Mouse (Mus musculus) heart, adult 2 months (tissue): ENCODE data around the gene Add3. TPM values are rescaled to one million over a fixed set of nuclear protein-coding genes. Genes with fewer than 3 reads are reported as not detected.

Source experiments
- DNase-seq, 2 experiments: peaks; one replicate each; pipeline ENCODE4 v3.0.0; 2021
- H3K27ac ChIP-seq: fragments of 200-600 bp; 2 replicates; pipeline ENCODE4 v1.8.1; 2022
- H3K27me3 ChIP-seq: fragments of 200-500 bp; 2 replicates; pipeline ENCODE4 v1.6.1; 2012; ENCODE audit warnings: mild to moderate bottlenecking, low read length, inconsistent platforms, mixed read lengths; ENCODE audit not compliant: control insufficient read depth, insufficient read depth
- H3K36me3 ChIP-seq: fragments of 200-500 bp; 2 replicates; pipeline ENCODE4 v1.6.1; 2012; ENCODE audit warnings: low read length, inconsistent platforms; ENCODE audit not compliant: control insufficient read depth, insufficient read depth
- H3K4me1 ChIP-seq: fragments of 200-500 bp; 2 replicates; pipeline ENCODE4 v1.6.1; 2011; ENCODE audit warnings: low read length; ENCODE audit not compliant: control insufficient read depth, insufficient read depth
- H3K4me3 ChIP-seq: fragments of 200-600 bp; 2 replicates; pipeline ENCODE4 v1.8.1; 2022
- H3K79me2 ChIP-seq: fragments of 200-500 bp; replicated peaks from 2 replicates; pipeline ENCODE4 v1.6.1; 2012; ENCODE audit warnings: mild to moderate bottlenecking, inconsistent platforms, low read length, moderate library complexity, mixed read lengths; ENCODE audit not compliant: control insufficient read depth, insufficient read depth
- H3K9ac ChIP-seq: fragments of 200-500 bp; 2 replicates; pipeline ENCODE4 v1.6.1; 2012; ENCODE audit warnings: low read depth, mild to moderate bottlenecking, control low read depth, inconsistent platforms, low read length, mixed read lengths
- CTCF ChIP-seq: fragments of 200-600 bp; IDR thresholded peaks from 2 replicates; pipeline ENCODE4 v1.8.1; 2022; ENCODE audit warnings: antibody characterized with exemption, mild to moderate bottlenecking, moderate library complexity
- EP300 ChIP-seq: fragments of 200-500 bp; IDR thresholded peaks from 2 replicates; pipeline ENCODE4 v1.6.1; 2011; ENCODE audit warnings: low read depth, low read length, control low read depth; ENCODE audit not compliant: insufficient read depth
- POLR2A ChIP-seq: fragments of 200-500 bp; IDR thresholded peaks from 2 replicates; pipeline ENCODE4 v1.6.1; 2011; ENCODE audit warnings: mild to moderate bottlenecking, low read depth, low read length, control low read depth; ENCODE audit not compliant: insufficient read depth
- WGBS: fragments of 180-500 bp; shearing (Covaris S2); methylation state at CpG from one replicate; pipeline ENCODE4 v1.1.7; 2018; 5-methylcytosine and 5-hydroxymethylcytosine counted together
- intact Hi-C: fragments of 180-260 bp; cut with DNase I; formaldehyde crosslinking; loops from one replicate; pipeline ENCODE4 v1.15.1; 2025
- polyA plus RNA-seq: library from polyadenylated mRNA; depleted of rRNA; stranded (reverse); fragments of >200 nt; gene quantifications from 2 replicates; pipeline ENCODE4 v1.2.3, GENCODE M21; 2012; rRNA removed
- total RNA-seq, 2 experiments: library from RNA; stranded (reverse); gene quantifications; 2 replicates each; pipeline ENCODE4 v1.2.3; 2021

Gene Add3
- total and polyA plus RNA-seq, 3 experiments = 25.2 to 50.5 (median 38.9) TPM

DNA sequence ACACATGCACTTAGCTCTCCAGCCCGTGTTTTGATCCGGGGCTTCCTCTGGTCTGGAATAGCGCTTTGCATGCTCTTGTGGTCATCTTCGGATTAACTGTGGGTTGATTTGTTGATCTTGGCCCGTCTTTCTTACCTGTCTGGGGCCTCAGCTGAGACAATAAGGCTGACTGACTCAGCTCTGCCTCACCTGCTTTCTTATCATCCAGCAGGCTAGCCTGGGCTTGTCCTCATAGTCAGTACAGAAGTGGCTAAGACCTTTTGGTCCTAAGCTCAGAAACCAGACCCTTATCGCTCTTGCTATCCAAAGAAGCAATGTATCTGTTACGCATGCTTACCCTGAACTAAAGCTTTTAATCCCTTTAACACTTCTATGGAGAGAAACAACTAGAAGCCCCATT, 143.5 kb downstream of the Add3 start:
- Histone ChIP-seq H3K4me1 (peaks cover 6% of the 10 kb centered on the region), H3K79me2 (no peaks in the 10 kb centered on the region), H3K9ac (no peak overlapping the region), H3K27ac (no peak overlapping the region; the same call in 1 of the 2 replicates), H3K27me3 (no peaks in the 10 kb centered on the region), H3K36me3 (no peaks in the 10 kb centered on the region), H3K4me3 (no peak overlapping the region)
- 84% methylated on average over 7 of the region's 7 CpGs for WGBS
- intact Hi-C loops = loop anchor here (2.0 kb wide), 1 partner anchor 27 kb away; the partner anchor contains the start of gene Mxi1
- no peak for TF ChIP-seq CTCF
- TF ChIP-seq EP300 = no peak
- no peak for TF ChIP-seq POLR2A
- no peak for DNase-seq

DNA sequence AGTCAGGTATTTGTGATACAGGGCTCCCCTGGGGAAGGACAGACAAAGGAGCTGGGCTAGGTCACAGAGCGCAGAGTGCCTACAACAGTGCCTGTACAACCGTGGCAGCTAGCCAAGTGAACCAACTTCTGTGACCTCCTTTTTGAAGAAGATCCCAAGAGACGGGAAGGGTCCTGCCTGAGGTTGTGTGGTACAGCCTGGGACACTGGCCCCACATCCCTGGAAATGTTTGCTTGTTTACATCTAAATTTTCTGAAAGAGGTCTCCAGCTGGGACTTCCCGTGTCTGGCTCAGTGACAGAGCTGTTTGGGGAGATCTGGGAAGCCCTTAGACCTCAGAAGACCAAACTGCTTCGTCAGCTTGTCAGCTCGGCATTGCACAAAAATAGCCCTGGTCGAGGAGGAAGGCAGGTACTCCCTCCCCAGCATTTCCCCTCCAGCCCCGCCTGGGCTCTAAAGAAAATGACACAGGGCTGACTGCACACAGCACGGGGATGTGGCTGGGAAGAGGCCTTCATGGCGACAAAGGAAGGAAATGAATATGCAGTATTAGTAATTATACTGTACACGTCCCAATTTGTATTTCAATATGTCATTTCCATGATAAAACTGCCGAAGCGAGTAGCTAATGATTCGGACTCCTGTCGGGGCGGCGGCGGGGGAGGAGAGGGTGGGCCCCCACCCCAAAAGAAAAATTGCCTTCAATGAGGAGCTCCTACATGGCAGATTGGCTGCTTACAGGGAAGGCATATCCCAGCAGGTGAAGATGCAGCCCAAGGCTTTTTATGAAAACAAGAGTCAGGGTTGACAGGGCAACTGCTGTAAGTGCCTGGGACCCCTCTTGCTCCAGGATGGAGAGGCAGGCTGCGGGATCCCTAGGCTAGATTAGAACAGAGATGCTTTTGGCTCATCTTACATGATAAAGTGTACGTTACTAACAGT, 144.3 kb downstream of the Add3 start:
- Histone ChIP-seq H3K27me3 (no peaks in the 10 kb centered on the region), H3K4me3 (peak overlapping the region; percentile 9), H3K4me1 (peaks cover 4% of the 10 kb centered on the region), H3K9ac (no peak overlapping the region), H3K27ac (peak overlapping the region; percentile 63; the same call in 1 of the 2 replicates), H3K36me3 (no peaks in the 10 kb centered on the region), H3K79me2 (no peaks in the 10 kb centered on the region)
- 23% methylated on average over 20 of the region's 20 CpGs for WGBS
- TF ChIP-seq CTCF (no peak), EP300 (0 out of 2 replicates have a peak, but pooled peaks have one; percentile 42), POLR2A (no peak)
- intact Hi-C loops = loop anchor here (2.0 kb wide), 1 partner anchor 26 kb away; the partner anchor contains the start of gene Mxi1
- DNase-seq = peak; percentile 55 to 62

DNA sequence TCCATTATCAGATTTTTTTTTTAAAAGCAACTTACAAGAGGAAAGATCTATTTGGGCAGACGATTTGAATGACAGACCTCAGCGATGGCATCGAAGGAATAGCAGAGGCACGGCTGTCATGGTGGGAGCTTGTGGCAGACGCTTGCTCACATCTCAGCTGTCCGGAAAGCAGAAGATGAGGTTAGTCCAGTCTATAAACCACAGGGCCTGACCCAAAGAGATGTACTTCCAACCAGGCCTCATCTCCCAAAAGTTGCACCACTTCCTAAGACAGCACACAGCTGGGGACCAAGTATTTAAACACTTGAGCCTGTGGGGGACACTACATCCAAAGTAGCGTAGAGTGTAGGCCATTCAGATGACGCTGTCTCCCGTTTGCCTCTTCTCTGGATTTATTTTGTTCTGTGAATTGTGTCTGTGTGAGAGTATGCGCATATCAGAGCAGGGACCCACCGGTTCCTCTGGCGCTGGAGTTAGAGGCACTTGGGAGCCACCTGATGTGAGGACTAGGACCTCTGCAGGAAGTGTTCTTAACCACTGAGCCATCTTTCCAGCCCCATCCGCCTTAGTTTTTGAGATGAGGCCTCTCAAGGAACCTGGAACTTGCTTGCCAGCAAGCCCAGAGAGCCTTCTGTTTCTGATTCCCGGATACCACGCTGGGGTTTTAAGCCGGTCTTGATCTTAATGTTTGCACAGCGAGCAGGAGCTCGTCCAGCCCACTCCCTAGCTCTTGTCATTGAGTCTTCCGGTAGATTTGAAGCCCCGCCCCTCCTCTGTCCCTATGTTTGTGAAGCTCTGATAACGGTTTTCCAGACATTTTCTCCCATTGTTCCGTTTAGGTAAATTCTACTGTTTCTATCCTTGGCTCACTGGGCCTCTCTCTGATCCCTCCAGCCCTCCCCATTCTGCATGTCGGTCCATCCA, 156.3 kb downstream of the Add3 start:
- no peak overlapping the region for H3K27ac ChIP-seq

More for the DNA sequence above, 156.3 kb downstream of the Add3 start:
- intact Hi-C loops = no loop called here
- Histone ChIP-seq H3K79me2 (no peaks in the 10 kb centered on the region), H3K4me3 (no peak overlapping the region), H3K27me3 (no peaks in the 10 kb centered on the region), H3K4me1 (no peaks in the 10 kb centered on the region), H3K36me3 (no peaks in the 10 kb centered on the region), H3K9ac (no peak overlapping the region)
- no peak for DNase-seq
- 65% methylated on average over 23 of the region's 23 CpGs for WGBS
- no peak for TF ChIP-seq POLR2A
- no peak for TF ChIP-seq CTCF
- TF ChIP-seq EP300 = no peak

Other genes with a start within 250 kb of the Add3 start
- 10 to 100 TPM; 59.8 to 70.1 TPM for gene Xpnpep1, start 100.2 kb upstream of the Add3 start, total RNA-seq
- gene Xpnpep1, start 100.2 kb upstream of the Add3 start, polyA plus RNA-seq = 49.8 and 71.9 TPM in 2 replicates
- 10 to 100 TPM; 38.7 to 49.6 TPM for gene Mxi1, start 170.1 kb downstream of the Add3 start, total RNA-seq
- 20.9 and 29.7 TPM in 2 replicates for gene Mxi1, start 170.1 kb downstream of the Add3 start, polyA plus RNA-seq
- not detected for gene Gm10197, start 231.3 kb downstream of the Add3 start, total RNA-seq
- gene Gm10197, start 231.3 kb downstream of the Add3 start, polyA plus RNA-seq = not detected in 2 replicates